Mouse (Mus musculus): ENCODE results near the gene Sost.

Gene Sost

GRCm38 (mm10) chr11:101937108-101937507 lies 29.7 kb downstream of the Sost start:
- DNase-seq, result no peak

- no peak for DNase-seq
Measured at GRCm38 (mm10) chr11:101936421-101936820, 30.4 kb downstream of the Sost start.

GRCm38 (mm10) chr11:101935743-101936142 lies 31.1 kb downstream of the Sost start:
- DNase-seq, result no peak

- no peak for DNase-seq
Measured at GRCm38 (mm10) chr11:101931978-101932377, 34.8 kb downstream of the Sost start.

GRCm38 (mm10) chr11:101928030-101928762 lies 38.6 kb downstream of the Sost start:
- no peak for DNase-seq

- DNase-seq, result no peak
Measured at GRCm38 (mm10) chr11:101926951-101927589, 39.7 kb downstream of the Sost start.

GRCm38 (mm10) chr11:101925636-101926035 lies 41.2 kb downstream of the Sost start:
- no peak for DNase-seq

GRCm38 (mm10) chr11:101924441-101924976 lies 42.3 kb downstream of the Sost start:
- no peak for DNase-seq

- DNase-seq, result no peak
Measured at GRCm38 (mm10) chr11:101923988-101924387, 42.8 kb downstream of the Sost start.

- no peak for DNase-seq
Measured at GRCm38 (mm10) chr11:101921361-101921952, 45.4 kb downstream of the Sost start.

- peak; percentile 70 for DNase-seq
Measured at GRCm38 (mm10) chr11:101919660-101920059, 47.2 kb downstream of the Sost start.

- DNase-seq, result no peak
Measured at GRCm38 (mm10) chr11:101918609-101919008, 48.2 kb downstream of the Sost start.

- no peak for DNase-seq
Measured at GRCm38 (mm10) chr11:101916772-101917171, 50.0 kb downstream of the Sost start.

GRCm38 (mm10) chr11:101913591-101913990 lies 53.2 kb downstream of the Sost start:
- DNase-seq, result no peak

Data from cerebellum, adult 11-12 months (tissue).